Mouse (Mus musculus) retina, embryonic 14.5 days (tissue): ENCODE measurements around the gene Aatk.
A peak's percentile ranks its signal among the peaks of the same experiment; 100 is the strongest.

Experiments used
- DNase-seq: peaks from one replicate; pipeline ENCODE4 v3.0.0-alpha.2; 2015; ENCODE audit warnings: low spot score

Gene Aatk

GRCm38 (mm10) chr11:120046553-120047191 is at the start of gene Aatk:
Gene Aatk (minus strand): TSS chr11:120047167.
- DNase-seq = peak; percentile 59

GRCm38 (mm10) chr11:120092817-120093591 is 46.0 kb upstream of the Aatk start:
- no peak for DNase-seq

- DNase-seq = no peak
Measured at GRCm38 (mm10) chr11:120090661-120091060, 43.7 kb upstream of the Aatk start.

GRCm38 (mm10) chr11:120086702-120087152 is 39.8 kb upstream of the Aatk start, which contains the start of gene Cep131:
Gene Cep131 (minus strand): TSS chr11:120086827.
- peak; percentile 99 for DNase-seq

GRCm38 (mm10) chr11:120085891-120086627 is 39.1 kb upstream of the Aatk start:
- peak; percentile 52 for DNase-seq

GRCm38 (mm10) chr11:120080282-120080681 is 33.3 kb upstream of the Aatk start:
- DNase-seq = no peak

GRCm38 (mm10) chr11:120076191-120076590 is 29.2 kb upstream of the Aatk start:
- DNase-seq = no peak

GRCm38 (mm10) chr11:120072986-120073647 is 26.1 kb upstream of the Aatk start:
- no peak for DNase-seq

- DNase-seq = no peak
Measured at GRCm38 (mm10) chr11:120071731-120072320, 24.9 kb upstream of the Aatk start.

- no peak for DNase-seq
Measured at GRCm38 (mm10) chr11:120071065-120071464, 24.1 kb upstream of the Aatk start.

GRCm38 (mm10) chr11:120070286-120070930 is 23.4 kb upstream of the Aatk start:
- DNase-seq = no peak

GRCm38 (mm10) chr11:120069261-120069660 is 22.3 kb upstream of the Aatk start:
- DNase-seq = no peak

- DNase-seq = no peak
Measured at GRCm38 (mm10) chr11:120067834-120068233, 20.9 kb upstream of the Aatk start.

GRCm38 (mm10) chr11:120065291-120065690 is 18.3 kb upstream of the Aatk start:
- DNase-seq = peak; percentile 69

GRCm38 (mm10) chr11:120064668-120065040 is 17.7 kb upstream of the Aatk start:
- no peak for DNase-seq

- no peak for DNase-seq
Measured at GRCm38 (mm10) chr11:120064006-120064667, 17.2 kb upstream of the Aatk start.

GRCm38 (mm10) chr11:120063326-120063725 is 16.4 kb upstream of the Aatk start:
- no peak for DNase-seq

- no peak for DNase-seq
Measured at GRCm38 (mm10) chr11:120060634-120061033, 13.7 kb upstream of the Aatk start.

GRCm38 (mm10) chr11:120055953-120056732 is 9.2 kb upstream of the Aatk start:
- no peak for DNase-seq

GRCm38 (mm10) chr11:120053846-120054245 is 6.9 kb upstream of the Aatk start:
- DNase-seq = no peak
